Mouse (Mus musculus): ENCODE results near the gene Prpf6. TPM values are rescaled to one million over a fixed set of nuclear protein-coding genes. Genes with fewer than 3 reads are reported as not detected.

Gene Prpf6
- total and polyA plus RNA-seq, 3 experiments = 28.3 to 53.8 (median 48.1) TPM

- Histone ChIP-seq H3K4me2 (ENCODE audit: insufficient read depth, low read depth, poor library complexity, severe bottlenecking) (no peak overlapping the region), H3K36me3 (replicated peaks in 1 of 2; ENCODE audit: control insufficient read depth in 1 of 2, insufficient read depth in 1 of 2, low read length in 1 of 2) (peaks cover 46 to 76% of the 10 kb centered on the region in 2 experiments), H3K27me3 (replicated peaks) (no peaks in the 10 kb centered on the region), H3K79me2 (replicated peaks; ENCODE audit: control insufficient read depth, extremely low read depth, insufficient read depth, poor library complexity, severe bottlenecking) (no peaks in the 10 kb centered on the region), H3K9me3 (replicated peaks; ENCODE audit: low read length) (no peaks in the 10 kb centered on the region), H3K9ac (ENCODE audit: insufficient read depth, low read depth) (no peak overlapping the region), H3K27ac (ENCODE audit: insufficient read depth, low read depth) (no peak overlapping the region), H3K4me3 (replicated peaks in 1 of 3; ENCODE audit: low read depth in 2 of 3, low read length in 2 of 3, poor library complexity in 1 of 3) (no peak overlapping the region), H3K4me1 (ENCODE audit: control insufficient read depth in 1 of 2, insufficient read depth in 2 of 2) (peaks cover 0 to 7% of the 10 kb centered on the region in 2 experiments; a peak in 2 of 4 replicates)
- in situ Hi-C loops (cut with MboI; ENCODE audit: low pct_ligation_motif_present, low pct_unique_long_range_greater_than_20kb, low sequenced_read_pairs) (no loop called here), dilution Hi-C loops (cut with MboI; ENCODE audit: extremely low pct_ligation_motif_present, extremely low pct_unique_long_range_greater_than_20kb, low sequenced_read_pairs) (no loop called here)
- no peak for TF ChIP-seq CHD2 (IDR thresholded peaks at IDR 0.05; ENCODE audit: low read length)
- no peak for TF ChIP-seq SMC3 (IDR thresholded peaks at IDR 0.05; ENCODE audit: low read depth, low read length)
- no peak for TF ChIP-seq ZNF384 (IDR thresholded peaks at IDR 0.05; ENCODE audit: low read depth, low read length)
- no peak for TF ChIP-seq IRF4 (IDR thresholded peaks at IDR 0.05; ENCODE audit: low read depth, low read length)
- TF ChIP-seq E2F4 (IDR thresholded peaks at IDR 0.05; ENCODE audit: insufficient replicate concordance, low read depth, low read length) = no peak
- TF ChIP-seq TCF12 (IDR thresholded peaks at IDR 0.05; ENCODE audit: low read depth, low read length) = no peak
- no peak for TF ChIP-seq KAT2A (IDR thresholded peaks at IDR 0.05; ENCODE audit: insufficient replicate concordance, low read length)
- TF ChIP-seq MYC (IDR thresholded peaks at IDR 0.05; ENCODE audit: low read depth, low read length) = no peak
- TF ChIP-seq USF1 (IDR thresholded peaks at IDR 0.05; ENCODE audit: low read depth, low read length) = no peak
- no peak for TF ChIP-seq ELF1 (IDR thresholded peaks at IDR 0.05; ENCODE audit: low read depth, low read length)
- no peak for TF ChIP-seq ZKSCAN1 (IDR thresholded peaks at IDR 0.05; ENCODE audit: borderline replicate concordance, low read depth, low read length)
- TF ChIP-seq TBP (conservative IDR thresholded peaks at IDR 0.05; ENCODE audit: low read depth, low read length) = no peak
- no peak for TF ChIP-seq HCFC1 (IDR thresholded peaks at IDR 0.05; ENCODE audit: low read depth, low read length)
- TF ChIP-seq CHD1 (IDR thresholded peaks at IDR 0.05; ENCODE audit: low read depth, low read length) = no peak
- TF ChIP-seq POLR2A (IDR thresholded peaks at IDR 0.05; ENCODE audit: low read depth, low read length) = no peak
- no peak for DNase-seq (ENCODE audit: extremely low read depth)
Measured at GRCm38 (mm10) chr2:181572921-181573920, 18.4 kb upstream of the Prpf6 start.

DNA sequence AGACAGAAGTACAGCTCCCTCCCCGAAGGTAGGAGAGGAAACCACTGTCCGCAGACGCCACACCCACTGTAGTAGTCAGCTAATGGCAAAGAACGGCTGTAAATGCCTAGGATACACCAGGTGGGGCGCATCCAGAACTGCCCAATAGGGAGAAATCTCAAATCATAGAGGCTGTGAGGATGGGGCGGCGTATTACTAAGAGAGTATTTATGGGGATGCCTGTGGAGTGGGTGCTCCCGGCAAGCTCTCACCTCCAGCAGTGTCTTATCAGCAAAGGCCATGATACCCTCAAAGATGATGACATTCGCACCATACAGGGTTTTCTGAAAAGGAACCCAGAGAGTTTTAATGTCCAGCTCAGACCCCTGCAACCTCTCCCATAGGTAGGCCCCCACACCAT, 17.7 kb upstream of the Prpf6 start:
- Histone ChIP-seq H3K36me3 (replicated peaks in 1 of 2; ENCODE audit: control insufficient read depth in 1 of 2, insufficient read depth in 1 of 2, low read length in 1 of 2) (peaks cover 46 to 76% of the 10 kb centered on the region in 2 experiments), H3K9ac (ENCODE audit: insufficient read depth, low read depth) (no peak overlapping the region), H3K79me2 (replicated peaks; ENCODE audit: control insufficient read depth, extremely low read depth, insufficient read depth, poor library complexity, severe bottlenecking) (no peaks in the 10 kb centered on the region), H3K4me1 (ENCODE audit: control insufficient read depth in 1 of 2, insufficient read depth in 2 of 2) (peaks cover 0 to 3% of the 10 kb centered on the region in 2 experiments; a peak in 1 of 4 replicates), H3K4me3 (replicated peaks in 1 of 3; ENCODE audit: low read depth in 2 of 3, low read length in 2 of 3, poor library complexity in 1 of 3) (no peak overlapping the region), H3K27ac (ENCODE audit: insufficient read depth, low read depth) (no peak overlapping the region), H3K4me2 (ENCODE audit: insufficient read depth, low read depth, poor library complexity, severe bottlenecking) (no peak overlapping the region), H3K27me3 (replicated peaks) (no peaks in the 10 kb centered on the region), H3K9me3 (replicated peaks; ENCODE audit: low read length) (no peaks in the 10 kb centered on the region)
- in situ Hi-C loops (cut with MboI; ENCODE audit: low pct_ligation_motif_present, low pct_unique_long_range_greater_than_20kb, low sequenced_read_pairs) (no loop called here), dilution Hi-C loops (cut with MboI; ENCODE audit: extremely low pct_ligation_motif_present, extremely low pct_unique_long_range_greater_than_20kb, low sequenced_read_pairs) (no loop called here)
- DNase-seq (ENCODE audit: extremely low read depth) = no peak
- TF ChIP-seq SIN3A (IDR thresholded peaks at IDR 0.05; ENCODE audit: low read length) (no peak), JUND (conservative IDR thresholded peaks at IDR 0.05; ENCODE audit: low read depth, low read length) (no peak), SMC3 (IDR thresholded peaks at IDR 0.05; ENCODE audit: low read depth, low read length) (no peak), PAX5 (IDR thresholded peaks at IDR 0.05; ENCODE audit: low read length) (no peak), ZKSCAN1 (IDR thresholded peaks at IDR 0.05; ENCODE audit: borderline replicate concordance, low read depth, low read length) (no peak), MAZ (IDR thresholded peaks at IDR 0.05; ENCODE audit: low read depth, low read length) (no peak), CHD2 (IDR thresholded peaks at IDR 0.05; ENCODE audit: low read length) (no peak), RCOR1 (conservative IDR thresholded peaks at IDR 0.05; ENCODE audit: low read depth, low read length) (no peak), POLR2A (IDR thresholded peaks at IDR 0.05; ENCODE audit: low read depth, low read length) (no peak), UBTF (IDR thresholded peaks at IDR 0.05; ENCODE audit: low read depth, low read length) (no peak), ELF1 (IDR thresholded peaks at IDR 0.05; ENCODE audit: low read depth, low read length) (no peak), NRF1 (IDR thresholded peaks at IDR 0.05; ENCODE audit: low read depth, low read length) (no peak), USF2 (conservative IDR thresholded peaks at IDR 0.05; ENCODE audit: low read depth, low read length) (no peak), RAD21 (IDR thresholded peaks at IDR 0.05; ENCODE audit: low read depth, low read length) (no peak), E2F4 (IDR thresholded peaks at IDR 0.05; ENCODE audit: insufficient replicate concordance, low read depth, low read length) (no peak), POLR2AphosphoS2 (IDR thresholded peaks at IDR 0.05; ENCODE audit: low read depth, low read length) (no peak), BHLHE40 (IDR thresholded peaks at IDR 0.05; ENCODE audit: low read depth, low read length) (no peak), NELFE (IDR thresholded peaks at IDR 0.05; ENCODE audit: low read depth, low read length) (no peak), ZMIZ1 (IDR thresholded peaks at IDR 0.05; ENCODE audit: low read depth, low read length) (no peak)
